Mouse (Mus musculus) lung, adult 2 months (tissue): ENCODE measurements around the gene Steap2. TPM values are rescaled to one million over a fixed set of nuclear protein-coding genes. Genes with fewer than 3 reads are reported as not detected.
"Not testable (repeated sequence)": the region's sequence is repeated elsewhere in the genome, so short reads cannot be mapped to it uniquely, and the experiment has no call there.

Experiments
- DNase-seq: peaks from one replicate; pipeline ENCODE4 v3.0.0; 2022
- H3K4me1 ChIP-seq: fragments of 200-500 bp; 2 replicates; pipeline ENCODE4 v1.6.1; 2011; ENCODE audit warnings: low read length; ENCODE audit not compliant: control insufficient read depth, insufficient read depth
- H3K4me3 ChIP-seq: fragments of 200-500 bp; replicated peaks from 2 replicates; pipeline ENCODE3; 2011; ENCODE audit warnings: low read depth, mild to moderate bottlenecking, control low read depth, low read length; ENCODE audit errors: extremely low read depth
- CTCF ChIP-seq: fragments of 200-500 bp; IDR thresholded peaks from 2 replicates; pipeline ENCODE4 v1.5.1; 2011; ENCODE audit warnings: mild to moderate bottlenecking, low read length, control low read depth; ENCODE audit not compliant: insufficient read depth
- POLR2A ChIP-seq: fragments of 200-500 bp; IDR thresholded peaks from 2 replicates; pipeline ENCODE4 v1.6.1; 2011; ENCODE audit warnings: low read depth, mild to moderate bottlenecking, control low read depth, low read length, borderline replicate concordance; ENCODE audit errors: extremely low read depth
- WGBS: fragments of 180-500 bp; shearing (Covaris S2); methylation state at CpG from one replicate; pipeline ENCODE4 v1.1.7; 2018; 5-methylcytosine and 5-hydroxymethylcytosine counted together
- polyA plus RNA-seq: library from polyadenylated mRNA; depleted of rRNA; stranded (reverse); fragments of >200 nt; gene quantifications from 2 replicates; pipeline ENCODE4 v1.2.3, GENCODE M21; 2012

Steap2 gene
- polyA plus RNA-seq, 1 experiment, result 5.7 TPM

DNA sequence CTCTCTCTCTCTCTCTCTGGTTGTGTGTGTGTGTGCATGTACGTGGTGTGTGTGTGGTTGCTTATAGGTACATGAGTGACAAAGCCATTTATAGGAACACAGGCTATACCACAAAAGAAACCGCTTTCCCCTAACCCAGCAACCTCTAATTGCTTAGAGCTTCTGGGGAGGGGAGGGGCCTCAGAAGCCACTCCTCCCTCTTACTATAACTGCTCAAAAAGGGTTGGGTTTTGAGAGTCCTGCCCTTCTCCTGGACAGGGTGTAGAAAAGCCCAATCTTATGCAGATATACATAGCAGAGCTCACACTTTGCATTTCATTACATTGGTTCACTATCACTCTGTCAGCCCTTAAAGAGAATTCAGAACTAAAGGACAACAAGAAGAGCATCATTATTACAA, 6.0 kb upstream of the Steap2 start:
- 76% methylated on average over 2 of the region's 2 CpGs for WGBS
- TF ChIP-seq POLR2A (no peak), CTCF (no peak)
- H3K4me3 ChIP-seq, result no peak overlapping the region
- H3K4me1 ChIP-seq, result no peaks in the 10 kb centered on the region
- DNase-seq, result no peak

GRCm38 (mm10) chr5:5698830-5699229, 4.5 kb upstream of the Steap2 start:
- WGBS, result 35% methylated on average over 3 of the region's 3 CpGs

GRCm38 (mm10) chr5:5695401-5695942, 1.1 kb upstream of the Steap2 start:
- no peak for DNase-seq
- no peak for TF ChIP-seq POLR2A
- TF ChIP-seq CTCF, result no peak
- Histone ChIP-seq H3K4me3 (no peak overlapping the region), H3K4me1 (peaks cover 3% of the 10 kb centered on the region; the same call in 1 of the 2 replicates)
- WGBS, result 68% methylated on average over 5 of the region's 5 CpGs

More at GRCm38 (mm10) chr5:5698830-5699229, 4.5 kb upstream of the Steap2 start:
- Histone ChIP-seq H3K4me3 (no peak overlapping the region), H3K4me1 (peaks cover 3% of the 10 kb centered on the region; the same call in 1 of the 2 replicates)
- TF ChIP-seq CTCF (no peak), POLR2A (no peak)
- DNase-seq, result no peak

GRCm38 (mm10) chr5:5693541-5693955, 830 bp downstream of the Steap2 start:
- TF ChIP-seq CTCF, result no peak
- TF ChIP-seq POLR2A, result no peak
- peak overlapping the region; percentile 69 for H3K4me3 ChIP-seq
- peaks cover 3% of the 10 kb centered on the region; the same call in 1 of the 2 replicates for H3K4me1 ChIP-seq
- DNase-seq, result peak; percentile 10
- WGBS, result under 1% methylated on average over 29 of the region's 29 CpGs

GRCm38 (mm10) chr5:5692167-5692738, 2.1 kb downstream of the Steap2 start:
- peaks cover 3% of the 10 kb centered on the region; the same call in 1 of the 2 replicates for H3K4me1 ChIP-seq
- H3K4me3 ChIP-seq, result no peak overlapping the region
- TF ChIP-seq CTCF, result no peak
- no peak for TF ChIP-seq POLR2A
- 40% methylated on average over 4 of the region's 4 CpGs for WGBS
- no peak for DNase-seq

- H3K4me1 ChIP-seq, result no peaks in the 10 kb centered on the region
- H3K4me3 ChIP-seq, result no peak overlapping the region
- no peak for DNase-seq
- TF ChIP-seq POLR2A (no peak), CTCF (no peak)
- 62% methylated on average over 8 of the region's 8 CpGs for WGBS
Observed at GRCm38 (mm10) chr5:5688945-5689540, 5.3 kb downstream of the Steap2 start.

DNA sequence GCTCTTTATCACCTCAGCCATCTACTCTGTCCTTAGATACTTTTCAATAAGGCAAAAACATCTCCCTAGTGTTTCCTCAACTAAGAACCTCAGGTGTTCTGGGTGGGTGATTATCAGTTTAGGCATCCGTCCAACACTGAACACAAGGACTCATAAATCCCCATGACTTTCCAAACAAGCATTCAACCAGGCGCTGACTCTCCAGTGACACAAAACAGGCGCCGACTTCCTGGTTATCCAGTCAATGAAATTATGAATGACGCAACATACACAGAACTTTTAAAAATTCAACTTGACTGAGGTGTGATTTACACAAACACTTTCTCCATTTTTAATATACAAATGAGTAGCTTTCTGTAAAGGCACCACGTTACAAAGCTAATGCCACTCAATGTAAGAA, 6.2 kb downstream of the Steap2 start:
- WGBS, result 66% methylated on average over 6 of the region's 6 CpGs
- DNase-seq, result no peak
- Histone ChIP-seq H3K4me1 (no peaks in the 10 kb centered on the region), H3K4me3 (no peak overlapping the region)
- TF ChIP-seq POLR2A, result no peak
- no peak for TF ChIP-seq CTCF

DNA sequence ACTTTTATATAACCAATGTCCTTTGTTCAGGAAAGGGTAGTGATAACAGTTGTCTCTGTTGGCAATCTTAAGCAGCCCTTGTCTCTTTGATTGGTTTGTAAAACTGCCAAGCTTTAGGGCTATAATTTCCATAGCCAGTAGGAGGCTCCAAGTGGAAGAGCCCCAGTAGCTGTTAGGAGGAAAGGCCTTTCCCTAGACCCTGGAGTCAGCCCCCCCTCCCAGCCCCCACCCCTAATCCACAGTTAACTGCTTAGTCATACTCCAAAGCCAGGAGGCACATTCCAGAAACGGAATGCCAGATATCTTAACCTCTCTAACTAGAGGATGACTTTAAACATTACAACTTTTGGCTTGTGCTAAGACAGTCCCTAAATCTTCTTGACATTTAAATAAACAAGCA, 7.4 kb downstream of the Steap2 start:
- H3K4me3 ChIP-seq, result no peak overlapping the region
- H3K4me1 ChIP-seq, result no peaks in the 10 kb centered on the region
- no peak for TF ChIP-seq POLR2A
- TF ChIP-seq CTCF, result no peak
- WGBS, result 3% methylated on average over 1 of the region's 1 CpGs
- DNase-seq, result no peak

GRCm38 (mm10) chr5:5684946-5685345, 9.4 kb downstream of the Steap2 start:
- not testable (repeated sequence) for H3K4me3 ChIP-seq, H3K4me1 ChIP-seq, DNase-seq
- WGBS, result 71% methylated on average over 2 of the region's 2 CpGs

GRCm38 (mm10) chr5:5683292-5683691, 11.1 kb downstream of the Steap2 start:
- Histone ChIP-seq H3K4me3 (no peak overlapping the region), H3K4me1 (no peaks in the 10 kb centered on the region)
- TF ChIP-seq CTCF (no peak), POLR2A (no peak)
- WGBS, result 70% methylated on average over 4 of the region's 4 CpGs
- no peak for DNase-seq
